ENCODE assay signal across 12 mouse cellular contexts in the genomic region with DNA sequence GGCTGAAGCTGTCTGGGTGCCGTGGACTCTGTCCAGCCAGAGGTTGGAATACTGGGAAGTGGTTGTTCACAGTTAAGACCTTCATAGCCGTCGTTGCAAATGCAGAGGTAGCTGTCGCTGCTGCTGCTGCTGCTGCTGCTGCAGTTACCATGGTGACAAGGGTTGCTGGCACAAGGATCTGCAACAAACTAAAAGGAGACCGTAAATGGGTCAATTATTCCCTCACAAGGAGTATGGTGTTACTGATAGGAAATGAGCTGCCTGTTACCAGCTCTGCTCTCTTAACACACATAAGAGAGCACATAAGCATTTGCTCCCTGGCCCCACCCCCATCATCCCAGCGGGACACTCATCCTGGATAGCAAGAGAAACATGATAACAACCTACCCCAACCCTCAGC.
DNase-seq lines count a peak whose midpoint lies in the region; ATAC-seq and TF ChIP-seq lines count a peak whose summit lies in the region.
"Had no signal": no experiment of that assay in that cellular context is flagged by ENCODE, and none has a peak within 500 bp of the region (broad histone marks: within the 10 kb centered on the region; RNA-seq: fewer than 3 reads in every experiment).

No protein-coding gene starts in this region.

- H3K27me3 ChIP-seq in forebrain, embryonic 12.5 days: no peaks in the 10 kb centered on the region
- no peaks in the 10 kb centered on the region for H3K27me3 ChIP-seq in limb, embryonic 11.5 days (ENCODE audit: control insufficient read depth, insufficient read depth, low read length)
- H3K27me3 ChIP-seq: intestine, embryonic 15.5 days; megakaryocyte, embryonic 14.5 days had no signal

- peak overlapping the region; percentile 34 for H3K4me2 ChIP-seq in forebrain, embryonic 12.5 days
- H3K4me2 ChIP-seq in limb, embryonic 11.5 days (ENCODE audit: low read depth, severe bottlenecking): no peak overlapping the region
- H3K4me2 ChIP-seq: intestine, embryonic 15.5 days had no signal

- no peak overlapping the region for H3K9ac ChIP-seq in forebrain, embryonic 12.5 days
- no peak overlapping the region for H3K9ac ChIP-seq in limb, embryonic 11.5 days (ENCODE audit: low read length)
- H3K9ac ChIP-seq: intestine, embryonic 15.5 days had no signal

- H3K4me1 ChIP-seq in forebrain, embryonic 12.5 days: peaks cover 36% of the 10 kb centered on the region
- 0 out of 2 replicates have a peak, but pooled peaks cover 2% of the 10 kb centered on the region for H3K4me1 ChIP-seq in limb, embryonic 11.5 days (ENCODE audit: control insufficient read depth, insufficient read depth, low read length)
- H3K4me1 ChIP-seq: intestine, embryonic 15.5 days; megakaryocyte, embryonic 14.5 days had no signal

- H3K36me3 ChIP-seq in forebrain, embryonic 12.5 days (replicated peaks): no peaks in the 10 kb centered on the region
- H3K36me3 ChIP-seq in limb, embryonic 11.5 days (ENCODE audit: control insufficient read depth, insufficient read depth, low read length): no peaks in the 10 kb centered on the region
- H3K36me3 ChIP-seq: intestine, embryonic 15.5 days had no signal

- H3K9me3 ChIP-seq in forebrain, embryonic 12.5 days: no peaks in the 10 kb centered on the region
- H3K9me3 ChIP-seq in limb, embryonic 11.5 days (ENCODE audit: control insufficient read depth, low read length): no peaks in the 10 kb centered on the region
- H3K9me3 ChIP-seq: intestine, embryonic 15.5 days had no signal

- WGBS in forebrain, embryonic 12.5 days: 4% methylated on average over 6 of the region's 6 CpGs
- WGBS in limb, embryonic 11.5 days: 13% methylated on average over 6 of the region's 6 CpGs

- H3K4me3 ChIP-seq in forebrain, embryonic 12.5 days (replicated peaks): no peak overlapping the region
- H3K4me3 ChIP-seq in limb, embryonic 11.5 days (ENCODE audit: low read depth, low read length): no peak overlapping the region
- no peak overlapping the region for H3K4me3 ChIP-seq in gastrocnemius, adult 2 months
- H3K4me3 ChIP-seq: intestine, embryonic 15.5 days; megakaryocyte, embryonic 14.5 days had no signal

- TF ChIP-seq CTCF in gastrocnemius, adult 2 months (IDR thresholded peaks at IDR 0.05): no peak

- H3K27ac ChIP-seq in forebrain, embryonic 12.5 days: peak overlapping the region; percentile 76
- no peak overlapping the region for H3K27ac ChIP-seq in limb, embryonic 11.5 days (replicated peaks; ENCODE audit: low read depth, low read length)
- no peak overlapping the region for H3K27ac ChIP-seq in gastrocnemius, adult 2 months
- H3K27ac ChIP-seq: intestine, embryonic 15.5 days had no signal

- DNase-seq in lung, postnatal 36 days: peak; percentile 1
- DNase-seq in lung, postnatal 25 days (ENCODE audit: low spot score): no peak
- DNase-seq in limb, embryonic 11.5 days (ENCODE audit: low spot score): peak; percentile 44
- peak; percentile 50 for DNase-seq in retina, embryonic 14.5 days (ENCODE audit: low spot score)
- DNase-seq in yolk sac, embryonic 10.5 days (ENCODE audit: low spot score): no peak
- no peak for DNase-seq in gastrocnemius, postnatal 36 days
- no peak for DNase-seq in gastrocnemius, adult 2 months
- DNase-seq: adrenal gland, postnatal 36 days; gastrocnemius, postnatal 25 days had no signal

- intact Hi-C loops in gastrocnemius, postnatal 36 days (cut with DNase I): loop anchor here (10.0 kb wide), 1 partner anchor 301 kb away; no protein-coding TSS in a partner anchor
- intact Hi-C loops in gastrocnemius, adult 2 months (cut with DNase I): loop anchor here (10.0 kb wide), 2 partner anchors 301 to 841 kb away; no protein-coding TSS in a partner anchor

- peak; percentile 81 for ATAC-seq in forebrain, embryonic 12.5 days (ENCODE audit: low FRiP score)
- ATAC-seq in limb, embryonic 11.5 days (ENCODE audit: insufficient number of reproducible peaks, low FRiP score, low TSS enrichment, low read depth): no peak
- ATAC-seq: intestine, embryonic 15.5 days had no signal

Comparison
In these comparisons a context has a peak if more than half of its experiments do, and no peak if none do; other contexts are left out.
1. DNase-seq: peak in lung, postnatal 36 days (single experiment), limb, embryonic 11.5 days (single experiment) and retina, embryonic 14.5 days (single experiment); none in lung, postnatal 25 days (single experiment), yolk sac, embryonic 10.5 days (single experiment), gastrocnemius, postnatal 36 days (0 of 2) and gastrocnemius, adult 2 months (single experiment).